Mouse (Mus musculus): Measurements from ENCODE around the gene Itfg2. TPM values are rescaled to one million over a fixed set of nuclear protein-coding genes. Genes with fewer than 3 reads are reported as not detected.

Gene Itfg2
- polyA plus RNA-seq, 1 experiment: 48.1 TPM

DNA sequence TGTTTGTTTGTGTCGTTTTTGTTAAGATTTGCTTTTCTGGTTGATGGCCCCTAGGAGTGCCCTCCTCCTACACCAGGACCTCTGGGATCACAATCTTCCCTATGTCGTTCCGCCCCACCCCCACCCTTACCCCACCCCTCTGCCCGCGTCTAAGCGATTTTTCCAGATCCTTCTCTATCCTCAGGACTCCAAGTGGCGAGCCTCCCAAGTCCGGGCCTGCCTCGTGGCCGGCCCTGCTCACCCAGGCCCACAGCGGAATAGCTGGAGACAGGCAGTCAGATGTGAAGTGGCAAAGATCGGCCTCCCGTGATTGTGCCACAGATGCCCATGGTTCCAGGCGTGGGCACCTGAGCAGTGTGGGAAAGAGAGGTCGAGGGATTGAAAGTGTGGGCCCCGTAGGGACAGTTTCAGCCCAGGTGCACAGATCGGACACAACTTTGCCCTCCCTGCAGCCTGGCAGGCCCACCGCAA is 14.2 kb upstream of the Itfg2 start:
- H3K4me1 ChIP-seq (ENCODE audit: control insufficient read depth, insufficient read depth, low read length): peaks cover 15% of the 10 kb centered on the region
- DNase-seq: peak; percentile 44 to 65
- peak overlapping the region; percentile 4 for H3K27ac ChIP-seq (ENCODE audit: insufficient read depth, low read length)
- TF ChIP-seq POLR2A (IDR thresholded peaks at IDR 0.05; ENCODE audit: borderline replicate concordance, insufficient read depth, low read length) (no peak), CTCF (IDR thresholded peaks at IDR 0.05; ENCODE audit: borderline replicate concordance, insufficient read depth, low read depth, low read length) (no peak)
- WGBS: 13% methylated on average over 18 of the region's 18 CpGs
- H3K27me3 ChIP-seq (ENCODE audit: control insufficient read depth, insufficient read depth, low read length): no peaks in the 10 kb centered on the region
- peak overlapping the region; percentile 55 for H3K4me3 ChIP-seq (replicated peaks; ENCODE audit: insufficient read depth, low read depth, low read length)

GRCm38 (mm10) chr6:128438317-128438870 is 13.7 kb upstream of the Itfg2 start, which contains the start of gene Fkbp4:
TSS of gene Fkbp4 (minus strand) at chr6:128438677.
- WGBS: under 1% methylated on average over 63 of the region's 67 CpGs
- Histone ChIP-seq H3K4me1 (ENCODE audit: control insufficient read depth, insufficient read depth, low read length) (peaks cover 17% of the 10 kb centered on the region), H3K27me3 (ENCODE audit: control insufficient read depth, insufficient read depth, low read length) (no peaks in the 10 kb centered on the region), H3K27ac (ENCODE audit: insufficient read depth, low read length) (peak within 1 kb of the TSS; percentile 60), H3K4me3 (replicated peaks; ENCODE audit: insufficient read depth, low read depth, low read length) (peak within 1 kb of the TSS; percentile 92)
- peak; percentile 93 to 95 for DNase-seq
- TF ChIP-seq POLR2A (IDR thresholded peaks at IDR 0.05; ENCODE audit: borderline replicate concordance, insufficient read depth, low read length): peak; percentile 88
- no peak for TF ChIP-seq CTCF (IDR thresholded peaks at IDR 0.05; ENCODE audit: borderline replicate concordance, insufficient read depth, low read depth, low read length)

- TF ChIP-seq CTCF (IDR thresholded peaks at IDR 0.05; ENCODE audit: borderline replicate concordance, insufficient read depth, low read depth, low read length) (no peak), POLR2A (IDR thresholded peaks at IDR 0.05; ENCODE audit: borderline replicate concordance, insufficient read depth, low read length) (peak; percentile 35; the same call in 1 of the 2 replicates)
- WGBS: under 1% methylated on average over 52 of the region's 52 CpGs
- Histone ChIP-seq H3K27ac (ENCODE audit: insufficient read depth, low read length) (peak overlapping the region; percentile 60), H3K4me3 (replicated peaks; ENCODE audit: insufficient read depth, low read depth, low read length) (peak overlapping the region; percentile 92), H3K27me3 (ENCODE audit: control insufficient read depth, insufficient read depth, low read length) (no peaks in the 10 kb centered on the region), H3K4me1 (ENCODE audit: control insufficient read depth, insufficient read depth, low read length) (peaks cover 22% of the 10 kb centered on the region)
- DNase-seq: peak; percentile 74 to 81
Measured at GRCm38 (mm10) chr6:128437731-128438316, 13.1 kb upstream of the Itfg2 start.

GRCm38 (mm10) chr6:128437288-128437687 is 12.6 kb upstream of the Itfg2 start:
- peaks cover 28% of the 10 kb centered on the region for H3K4me1 ChIP-seq (ENCODE audit: control insufficient read depth, insufficient read depth, low read length)
- TF ChIP-seq POLR2A (IDR thresholded peaks at IDR 0.05; ENCODE audit: borderline replicate concordance, insufficient read depth, low read length) (no peak), CTCF (IDR thresholded peaks at IDR 0.05; ENCODE audit: borderline replicate concordance, insufficient read depth, low read depth, low read length) (no peak)
- H3K27me3 ChIP-seq (ENCODE audit: control insufficient read depth, insufficient read depth, low read length): no peaks in the 10 kb centered on the region
- DNase-seq: no peak
- H3K4me3 ChIP-seq (replicated peaks; ENCODE audit: insufficient read depth, low read depth, low read length): peak overlapping the region; percentile 92
- WGBS: 3% methylated on average over 10 of the region's 10 CpGs
- peak overlapping the region; percentile 60; the same call in 1 of the 2 replicates for H3K27ac ChIP-seq (ENCODE audit: insufficient read depth, low read length)

DNA sequence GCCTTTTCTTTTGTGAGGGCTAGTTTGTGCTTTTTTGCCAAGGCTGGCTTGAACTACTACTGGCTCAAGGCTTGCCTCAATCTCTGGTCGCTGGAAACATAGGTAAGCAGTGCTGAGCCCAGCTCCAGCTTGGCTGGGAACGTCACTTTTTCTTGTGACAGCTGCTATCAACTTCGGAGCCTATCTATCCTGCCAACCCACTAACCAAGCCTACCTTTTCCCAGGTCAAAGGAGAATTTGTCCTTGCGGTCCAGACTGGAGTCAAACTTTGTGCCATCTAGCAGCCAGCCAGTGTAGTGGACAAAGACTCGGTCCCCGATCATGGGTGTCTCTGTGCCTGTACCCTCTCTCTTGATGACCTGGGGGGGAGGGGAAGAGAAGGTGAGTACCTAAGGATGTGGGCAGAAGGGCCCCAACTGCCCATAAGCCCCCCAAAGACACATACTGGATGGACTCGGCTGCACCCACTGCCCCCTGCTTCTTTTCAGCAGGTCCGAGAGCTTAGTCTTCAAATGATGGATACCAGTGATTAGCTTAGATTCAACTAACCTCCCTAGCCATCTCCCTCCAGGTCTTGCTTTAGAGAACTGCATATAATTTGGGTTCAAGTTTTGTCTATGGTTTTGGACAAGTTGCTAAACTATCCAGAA is 11.8 kb upstream of the Itfg2 start:
- H3K4me3 ChIP-seq (replicated peaks; ENCODE audit: insufficient read depth, low read depth, low read length): peak overlapping the region; percentile 1
- no peaks in the 10 kb centered on the region for H3K27me3 ChIP-seq (ENCODE audit: control insufficient read depth, insufficient read depth, low read length)
- H3K27ac ChIP-seq (ENCODE audit: insufficient read depth, low read length): no peak overlapping the region
- no peak for DNase-seq
- H3K4me1 ChIP-seq (ENCODE audit: control insufficient read depth, insufficient read depth, low read length): peaks cover 32% of the 10 kb centered on the region
- TF ChIP-seq POLR2A (IDR thresholded peaks at IDR 0.05; ENCODE audit: borderline replicate concordance, insufficient read depth, low read length) (no peak), CTCF (IDR thresholded peaks at IDR 0.05; ENCODE audit: borderline replicate concordance, insufficient read depth, low read depth, low read length) (no peak)
- 60% methylated on average over 8 of the region's 8 CpGs for WGBS

DNA sequence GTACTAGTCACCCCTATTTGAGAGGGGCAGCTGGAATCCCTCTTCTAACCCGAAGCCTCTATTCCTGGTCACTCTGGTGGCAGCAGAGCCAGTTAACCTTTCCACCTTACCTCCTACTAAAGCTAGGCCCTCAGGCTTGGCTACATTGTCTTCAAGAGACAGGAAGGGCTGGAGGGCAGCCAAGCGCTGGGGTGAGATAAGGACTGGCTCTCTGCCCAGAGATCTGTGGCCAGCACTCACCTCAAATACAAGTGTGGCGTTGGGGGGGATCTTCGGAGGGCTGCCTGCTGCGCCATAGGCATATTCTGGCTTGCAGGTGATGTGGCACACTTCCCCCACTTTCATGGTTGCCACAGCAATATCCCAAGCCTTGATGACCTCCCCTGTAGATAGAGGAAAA is 10.7 kb upstream of the Itfg2 start:
- Histone ChIP-seq H3K4me1 (ENCODE audit: control insufficient read depth, insufficient read depth, low read length) (peaks cover 32% of the 10 kb centered on the region), H3K27me3 (ENCODE audit: control insufficient read depth, insufficient read depth, low read length) (no peaks in the 10 kb centered on the region), H3K27ac (ENCODE audit: insufficient read depth, low read length) (no peak overlapping the region), H3K4me3 (replicated peaks; ENCODE audit: insufficient read depth, low read depth, low read length) (no peak overlapping the region)
- WGBS: 12% methylated on average over 5 of the region's 5 CpGs
- TF ChIP-seq POLR2A (IDR thresholded peaks at IDR 0.05; ENCODE audit: borderline replicate concordance, insufficient read depth, low read length) (no peak), CTCF (IDR thresholded peaks at IDR 0.05; ENCODE audit: borderline replicate concordance, insufficient read depth, low read depth, low read length) (no peak)
- peak; percentile 83 to 84 for DNase-seq

- Histone ChIP-seq H3K27me3 (ENCODE audit: control insufficient read depth, insufficient read depth, low read length) (no peaks in the 10 kb centered on the region), H3K27ac (ENCODE audit: insufficient read depth, low read length) (peak overlapping the region; percentile 49), H3K4me1 (ENCODE audit: control insufficient read depth, insufficient read depth, low read length) (peaks cover 32% of the 10 kb centered on the region), H3K4me3 (replicated peaks; ENCODE audit: insufficient read depth, low read depth, low read length) (no peak overlapping the region)
- peak; percentile 77 to 83 for DNase-seq
- WGBS: 13% methylated on average over 13 of the region's 13 CpGs
- TF ChIP-seq POLR2A (IDR thresholded peaks at IDR 0.05; ENCODE audit: borderline replicate concordance, insufficient read depth, low read length): no peak
- no peak for TF ChIP-seq CTCF (IDR thresholded peaks at IDR 0.05; ENCODE audit: borderline replicate concordance, insufficient read depth, low read depth, low read length)
Measured at GRCm38 (mm10) chr6:128433566-128433965, 8.8 kb upstream of the Itfg2 start.

Data from cerebellum, adult 2 months (tissue).